Mouse (Mus musculus): Measurements from ENCODE around the gene Aldh1a2. TPM values are rescaled to one million over a fixed set of nuclear protein-coding genes. Genes with fewer than 3 reads are reported as not detected.

Aldh1a2 gene
- polyA plus RNA-seq (2012; fragmentation: generic; extraction: Trizol): 0.02 TPM

GRCm38 (mm10) chr9:71215248-71216035, at the start of gene Aldh1a2:
TSS of gene Aldh1a2 (plus strand) at chr9:71215789.
- Histone ChIP-seq H3K27me3 (ENCODE audit: control insufficient read depth, insufficient read depth, insufficient read length) (peaks cover 23% of the 10 kb centered on the region), H3K4me2 (ENCODE audit: low read depth) (no peak within 1 kb of the TSS), H3K79me2 (ENCODE audit: control insufficient read depth, insufficient read depth) (no peaks in the 10 kb centered on the region), H3ac (ENCODE audit: control insufficient read depth, insufficient read length) (no peak within 1 kb of the TSS), H3K4me3 (no peak within 1 kb of the TSS), H3K36me3 (ENCODE audit: control insufficient read depth, insufficient read depth) (no peaks in the 10 kb centered on the region)
- TF ChIP-seq MAX (IDR thresholded peaks at IDR 0.05; ENCODE audit: low read depth): no peak
- TF ChIP-seq POLR2A (IDR thresholded peaks at IDR 0.05; ENCODE audit: insufficient read length, low read depth): no peak
- no peak for TF ChIP-seq TCF3 (IDR thresholded peaks at IDR 0.05; ENCODE audit: insufficient read length, low read depth)
- TF ChIP-seq SRF (IDR thresholded peaks at IDR 0.05; ENCODE audit: control insufficient read depth, insufficient read length, low read depth): no peak
- no peak for TF ChIP-seq TCF12 (IDR thresholded peaks at IDR 0.05; ENCODE audit: insufficient read depth, poor library complexity, severe bottlenecking)
- TF ChIP-seq CEBPB (IDR thresholded peaks at IDR 0.05; ENCODE audit: insufficient read depth, poor library complexity, severe bottlenecking): no peak
- TF ChIP-seq REST (IDR thresholded peaks at IDR 0.05; ENCODE audit: insufficient read depth, insufficient read length): no peak
- no peak for TF ChIP-seq MYOG (IDR thresholded peaks at IDR 0.05; ENCODE audit: control insufficient read depth in 1 of 3, insufficient read depth in 1 of 3, insufficient read length in 2 of 3, low read depth in 2 of 3)
- no peak for TF ChIP-seq USF1 (IDR thresholded peaks at IDR 0.05; ENCODE audit: low read depth)
- TF ChIP-seq POLR2AphosphoS2 (IDR thresholded peaks at IDR 0.05; ENCODE audit: insufficient read length, low read depth): no peak
- TF ChIP-seq MYOD1 (IDR thresholded peaks at IDR 0.05; ENCODE audit: control insufficient read depth in 1 of 3, insufficient read length in 2 of 3, low read depth in 2 of 3): no peak
- no peak for TF ChIP-seq E2F4 (IDR thresholded peaks at IDR 0.05; ENCODE audit: insufficient read depth)

- H3K36me3 ChIP-seq (ENCODE audit: control insufficient read depth, insufficient read depth): no peaks in the 10 kb centered on the region
- TF ChIP-seq MYOD1 (IDR thresholded peaks at IDR 0.05; ENCODE audit: control insufficient read depth in 1 of 3, insufficient read length in 2 of 3, low read depth in 2 of 3) (no peak), TCF3 (IDR thresholded peaks at IDR 0.05; ENCODE audit: insufficient read length, low read depth) (no peak), E2F4 (IDR thresholded peaks at IDR 0.05; ENCODE audit: insufficient read depth) (no peak), USF1 (IDR thresholded peaks at IDR 0.05; ENCODE audit: low read depth) (no peak)
- peaks cover 7% of the 10 kb centered on the region for H3K27me3 ChIP-seq (ENCODE audit: control insufficient read depth, insufficient read depth, insufficient read length)
- no peak overlapping the region for H3ac ChIP-seq (ENCODE audit: control insufficient read depth, insufficient read length)
- no peak overlapping the region for H3K4me2 ChIP-seq (ENCODE audit: low read depth)
- H3K4me3 ChIP-seq: no peak overlapping the region
- no peaks in the 10 kb centered on the region for H3K79me2 ChIP-seq (ENCODE audit: control insufficient read depth, insufficient read depth)
These were observed 49.4 kb upstream of the Aldh1a2 start for GRCm38 (mm10) chr9:71166019-71166705.

- Histone ChIP-seq H3K27me3 (ENCODE audit: control insufficient read depth, insufficient read depth, insufficient read length) (peaks cover 7% of the 10 kb centered on the region), H3K36me3 (ENCODE audit: control insufficient read depth, insufficient read depth) (no peaks in the 10 kb centered on the region), H3K4me3 (no peak overlapping the region), H3K4me2 (ENCODE audit: low read depth) (no peak overlapping the region), H3ac (ENCODE audit: control insufficient read depth, insufficient read length) (no peak overlapping the region), H3K79me2 (ENCODE audit: control insufficient read depth, insufficient read depth) (no peaks in the 10 kb centered on the region)
- TF ChIP-seq CEBPB (IDR thresholded peaks at IDR 0.05; ENCODE audit: insufficient read depth, poor library complexity, severe bottlenecking) (no peak), MYOD1 (IDR thresholded peaks at IDR 0.05; ENCODE audit: control insufficient read depth in 1 of 3, insufficient read length in 2 of 3, low read depth in 2 of 3) (no peak), TCF3 (IDR thresholded peaks at IDR 0.05; ENCODE audit: insufficient read length, low read depth) (no peak), TCF12 (IDR thresholded peaks at IDR 0.05; ENCODE audit: insufficient read depth, poor library complexity, severe bottlenecking) (no peak), SRF (IDR thresholded peaks at IDR 0.05; ENCODE audit: control insufficient read depth, insufficient read length, low read depth) (no peak), USF1 (IDR thresholded peaks at IDR 0.05; ENCODE audit: low read depth) (no peak), POLR2AphosphoS2 (IDR thresholded peaks at IDR 0.05; ENCODE audit: insufficient read length, low read depth) (no peak), REST (IDR thresholded peaks at IDR 0.05; ENCODE audit: insufficient read depth, insufficient read length) (no peak), MAX (IDR thresholded peaks at IDR 0.05; ENCODE audit: low read depth) (no peak), E2F4 (IDR thresholded peaks at IDR 0.05; ENCODE audit: insufficient read depth) (no peak), MYOG (IDR thresholded peaks at IDR 0.05; ENCODE audit: control insufficient read depth in 1 of 3, insufficient read depth in 1 of 3, insufficient read length in 2 of 3, low read depth in 2 of 3) (no peak), POLR2A (IDR thresholded peaks at IDR 0.05; ENCODE audit: insufficient read length, low read depth) (no peak)
These were observed 48.6 kb upstream of the Aldh1a2 start for GRCm38 (mm10) chr9:71166871-71167465.

GRCm38 (mm10) chr9:71167473-71168215, 47.9 kb upstream of the Aldh1a2 start:
- no peak overlapping the region for H3K4me3 ChIP-seq
- TF ChIP-seq USF1 (IDR thresholded peaks at IDR 0.05; ENCODE audit: low read depth): no peak
- TF ChIP-seq E2F4 (IDR thresholded peaks at IDR 0.05; ENCODE audit: insufficient read depth): no peak
- TF ChIP-seq MAX (IDR thresholded peaks at IDR 0.05; ENCODE audit: low read depth): no peak
- TF ChIP-seq MYOD1 (IDR thresholded peaks at IDR 0.05; ENCODE audit: control insufficient read depth in 1 of 3, insufficient read length in 2 of 3, low read depth in 2 of 3): no peak
- no peak for TF ChIP-seq TCF12 (IDR thresholded peaks at IDR 0.05; ENCODE audit: insufficient read depth, poor library complexity, severe bottlenecking)
- TF ChIP-seq TCF3 (IDR thresholded peaks at IDR 0.05; ENCODE audit: insufficient read length, low read depth): no peak
- TF ChIP-seq POLR2A (IDR thresholded peaks at IDR 0.05; ENCODE audit: insufficient read length, low read depth): no peak
- no peak for TF ChIP-seq MYOG (IDR thresholded peaks at IDR 0.05; ENCODE audit: control insufficient read depth in 1 of 3, insufficient read depth in 1 of 3, insufficient read length in 2 of 3, low read depth in 2 of 3)
- no peak for TF ChIP-seq SRF (IDR thresholded peaks at IDR 0.05; ENCODE audit: control insufficient read depth, insufficient read length, low read depth)
- TF ChIP-seq CEBPB (IDR thresholded peaks at IDR 0.05; ENCODE audit: insufficient read depth, poor library complexity, severe bottlenecking): no peak
- TF ChIP-seq POLR2AphosphoS2 (IDR thresholded peaks at IDR 0.05; ENCODE audit: insufficient read length, low read depth): no peak
- TF ChIP-seq REST (IDR thresholded peaks at IDR 0.05; ENCODE audit: insufficient read depth, insufficient read length): no peak
- no peak overlapping the region for H3K4me2 ChIP-seq (ENCODE audit: low read depth)
- no peaks in the 10 kb centered on the region for H3K36me3 ChIP-seq (ENCODE audit: control insufficient read depth, insufficient read depth)
- no peaks in the 10 kb centered on the region for H3K79me2 ChIP-seq (ENCODE audit: control insufficient read depth, insufficient read depth)
- H3K27me3 ChIP-seq (ENCODE audit: control insufficient read depth, insufficient read depth, insufficient read length): peaks cover 13% of the 10 kb centered on the region
- H3ac ChIP-seq (ENCODE audit: control insufficient read depth, insufficient read length): no peak overlapping the region
